Mouse (Mus musculus) myocyte (in vitro differentiated cells): Measurements from ENCODE around the gene Abca2. TPM values are rescaled to one million over a fixed set of nuclear protein-coding genes. Genes with fewer than 3 reads are reported as not detected.

Source experiments
- H3K27me3 ChIP-seq: one replicate; pipeline ENCODE4 v1.6.1; 2011; ENCODE audit not compliant: control insufficient read depth, insufficient read depth, insufficient read length
- H3K36me3 ChIP-seq: one replicate; pipeline ENCODE4 v1.6.1; 2011; ENCODE audit not compliant: control insufficient read depth, insufficient read depth
- H3K4me2 ChIP-seq: one replicate; pipeline ENCODE4 v1.6.1; 2011; ENCODE audit warnings: low read depth, control low read depth
- H3K4me3 ChIP-seq: one replicate; pipeline ENCODE4 v1.5.1; 2011; ENCODE audit warnings: mild to moderate bottlenecking, control low read depth, moderate library complexity
- H3K79me2 ChIP-seq: one replicate; pipeline ENCODE4 v1.6.1; 2011; ENCODE audit not compliant: control insufficient read depth, insufficient read depth
- H3ac ChIP-seq: one replicate; pipeline ENCODE4 v1.6.1; 2011; ENCODE audit not compliant: control insufficient read depth, insufficient read length
- CEBPB ChIP-seq: IDR thresholded peaks from 2 replicates; pipeline ENCODE4 v1.6.1; 2011; ENCODE audit warnings: mild to moderate bottlenecking, moderate library complexity; ENCODE audit not compliant: poor library complexity, insufficient read depth, severe bottlenecking
- E2F4 ChIP-seq: IDR thresholded peaks from one replicate; pipeline ENCODE4 v1.6.1; 2011; ENCODE audit warnings: mild to moderate bottlenecking, control low read depth, moderate library complexity; ENCODE audit not compliant: insufficient read depth
- MAX ChIP-seq: IDR thresholded peaks from one replicate; pipeline ENCODE4 v1.6.1; 2011; ENCODE audit warnings: low read depth, mild to moderate bottlenecking, control low read depth
- MYOD1 ChIP-seq, 3 experiments: IDR thresholded peaks; one replicate each; pipeline ENCODE4 v1.6.1; 2011; ENCODE audit warnings: control low read depth in 2 of 3, low read depth in 2 of 3, mild to moderate bottlenecking in 2 of 3, moderate library complexity in 1 of 3; ENCODE audit not compliant: insufficient read length in 2 of 3, control insufficient read depth in 1 of 3
- MYOG ChIP-seq, 3 experiments: IDR thresholded peaks; one replicate each; pipeline ENCODE4 v1.6.1; 2011; ENCODE audit warnings: control low read depth in 2 of 3, low read depth in 2 of 3, mild to moderate bottlenecking in 2 of 3; ENCODE audit not compliant: insufficient read length in 2 of 3, control insufficient read depth in 1 of 3, insufficient read depth in 1 of 3
- POLR2A ChIP-seq: IDR thresholded peaks from one replicate; pipeline ENCODE4 v1.6.1; 2011; ENCODE audit warnings: low read depth, mild to moderate bottlenecking, control low read depth, moderate library complexity; ENCODE audit not compliant: insufficient read length
- POLR2AphosphoS2 ChIP-seq: IDR thresholded peaks from one replicate; pipeline ENCODE4 v1.6.1; 2011; ENCODE audit warnings: low read depth, control low read depth; ENCODE audit not compliant: insufficient read length
- REST ChIP-seq: IDR thresholded peaks from one replicate; pipeline ENCODE4 v1.6.1; 2011; ENCODE audit warnings: mild to moderate bottlenecking, control low read depth, moderate library complexity; ENCODE audit not compliant: insufficient read depth, insufficient read length
- SRF ChIP-seq: IDR thresholded peaks from one replicate; pipeline ENCODE4 v1.6.1; 2011; ENCODE audit warnings: low read depth; ENCODE audit not compliant: control insufficient read depth, insufficient read length
- TCF12 ChIP-seq: IDR thresholded peaks from one replicate; pipeline ENCODE4 v1.6.1; 2011; ENCODE audit warnings: mild to moderate bottlenecking, control low read depth; ENCODE audit not compliant: poor library complexity, insufficient read depth, severe bottlenecking
- TCF3 ChIP-seq: IDR thresholded peaks from one replicate; pipeline ENCODE4 v1.6.1; 2011; ENCODE audit warnings: low read depth, control low read depth; ENCODE audit not compliant: insufficient read length
- USF1 ChIP-seq: IDR thresholded peaks from one replicate; pipeline ENCODE4 v1.6.1; 2011; ENCODE audit warnings: low read depth, mild to moderate bottlenecking, control low read depth, moderate library complexity
- polyA plus RNA-seq: library from polyadenylated mRNA; unstranded; fragments of >200 nt; fragmentation: generic; extraction: Trizol; gene quantifications from one replicate; pipeline ENCODE4 v1.2.1, GENCODE M21; 2012; ENCODE audit warnings: missing spikeins

Gene Abca2
- polyA plus RNA-seq, 1 experiment = 9.8 TPM

- TF ChIP-seq POLR2AphosphoS2 (no peak), TCF12 (no peak)
- Histone ChIP-seq H3K4me3 (no peak overlapping the region), H3ac (no peak overlapping the region), H3K79me2 (no peaks in the 10 kb centered on the region), H3K27me3 (no peaks in the 10 kb centered on the region), H3K4me2 (no peak overlapping the region), H3K36me3 (no peaks in the 10 kb centered on the region)
These were observed 36.8 kb downstream of the Abca2 start for GRCm38 (mm10) chr2:25465256-25465655.

- TF ChIP-seq USF1 (peak; percentile 51), TCF3 (no peak), MYOG (IDR thresholded peaks at IDR 0.05; ENCODE audit: control insufficient read depth in 1 of 3, insufficient read depth in 1 of 3, insufficient read length in 2 of 3, low read depth in 2 of 3) (no peak)
- Histone ChIP-seq H3K27me3 (no peaks in the 10 kb centered on the region), H3K79me2 (no peaks in the 10 kb centered on the region), H3ac (no peak overlapping the region), H3K4me3 (no peak overlapping the region), H3K4me2 (no peak overlapping the region), H3K36me3 (no peaks in the 10 kb centered on the region)
These were observed 37.5 kb downstream of the Abca2 start for GRCm38 (mm10) chr2:25465816-25466635.

GRCm38 (mm10) chr2:25467606-25468303 is 39.3 kb downstream of the Abca2 start:
- Histone ChIP-seq H3K27me3 (no peaks in the 10 kb centered on the region), H3K4me2 (no peak overlapping the region), H3ac (no peak overlapping the region), H3K36me3 (no peaks in the 10 kb centered on the region), H3K79me2 (no peaks in the 10 kb centered on the region), H3K4me3 (no peak overlapping the region)
- TF ChIP-seq TCF3 = no peak

GRCm38 (mm10) chr2:25468962-25469915 is 40.7 kb downstream of the Abca2 start:
- H3K27me3 ChIP-seq = no peaks in the 10 kb centered on the region
- no peaks in the 10 kb centered on the region for H3K36me3 ChIP-seq
- H3ac ChIP-seq = no peak overlapping the region
- no peak overlapping the region for H3K4me3 ChIP-seq
- H3K4me2 ChIP-seq = peak overlapping the region; percentile 6
- H3K79me2 ChIP-seq = no peaks in the 10 kb centered on the region
- peak in 2 of 3 experiments; percentile 15 to 73 for TF ChIP-seq MYOG (IDR thresholded peaks at IDR 0.05; ENCODE audit: control insufficient read depth in 1 of 3, insufficient read depth in 1 of 3, insufficient read length in 2 of 3, low read depth in 2 of 3)
- TF ChIP-seq TCF12 = no peak
- TF ChIP-seq MYOD1 (IDR thresholded peaks at IDR 0.05; ENCODE audit: control insufficient read depth in 1 of 3, insufficient read length in 2 of 3, low read depth in 2 of 3) = peak in 2 of 3 experiments; percentile 73 to 76

GRCm38 (mm10) chr2:25469969-25470368 is 41.5 kb downstream of the Abca2 start, which contains the start of gene Ptgds:
Gene Ptgds (minus strand): TSS chr2:25470046.
- Histone ChIP-seq H3K4me3 (no peak within 1 kb of the TSS), H3K4me2 (peak within 1 kb of the TSS; percentile 6), H3K36me3 (no peaks in the 10 kb centered on the region), H3K79me2 (no peaks in the 10 kb centered on the region), H3ac (no peak within 1 kb of the TSS), H3K27me3 (peaks cover 1% of the 10 kb centered on the region)
- TF ChIP-seq MYOD1 (IDR thresholded peaks at IDR 0.05; ENCODE audit: control insufficient read depth in 1 of 3, insufficient read length in 2 of 3, low read depth in 2 of 3) (no peak), TCF3 (no peak), CEBPB (no peak), POLR2A (no peak), SRF (no peak), REST (no peak), POLR2AphosphoS2 (no peak), MAX (no peak), USF1 (no peak), E2F4 (no peak), TCF12 (no peak), MYOG (IDR thresholded peaks at IDR 0.05; ENCODE audit: control insufficient read depth in 1 of 3, insufficient read depth in 1 of 3, insufficient read length in 2 of 3, low read depth in 2 of 3) (no peak)
